24 mouse cellular contexts compared by ENCODE assay signal in the genomic region with DNA sequence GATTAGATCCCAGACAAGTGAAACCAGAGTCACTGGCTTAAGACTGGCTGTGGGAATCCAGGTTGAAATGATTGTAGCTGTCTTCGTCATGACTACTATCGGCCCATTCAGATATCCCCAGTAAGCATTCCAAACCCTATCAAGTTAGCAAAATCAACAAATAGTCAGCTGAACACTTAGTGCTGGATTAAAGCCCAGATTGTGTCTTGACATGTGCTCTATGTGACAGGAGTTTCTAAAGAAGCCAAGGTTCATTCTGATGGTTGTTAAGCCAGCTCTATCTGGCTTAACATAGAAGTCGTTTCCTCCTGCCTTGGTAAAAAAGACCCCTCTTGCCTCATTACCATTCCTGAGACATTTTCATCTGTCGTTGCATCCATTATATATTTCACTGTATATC. TPM values are rescaled to one million over a fixed set of nuclear protein-coding genes. Genes with fewer than 3 reads are reported as not detected.
DNase-seq lines count a peak whose midpoint lies in the region; ATAC-seq and TF ChIP-seq lines count a peak whose summit lies in the region.
"Had no signal": no experiment of that assay in that cellular context is flagged by ENCODE, and none has a peak within 500 bp of the region (broad histone marks: within the 10 kb centered on the region; RNA-seq: fewer than 3 reads in every experiment).

No protein-coding gene starts in this region.

- peak overlapping the region; percentile 71 for H3K27ac ChIP-seq in forebrain, embryonic 15.5 days (replicated peaks)
- H3K27ac ChIP-seq in forebrain, embryonic 12.5 days, result no peak overlapping the region
- H3K27ac ChIP-seq in lung, postnatal 0 days (ENCODE audit: low read length), result no peak overlapping the region
- H3K27ac ChIP-seq: hindbrain, embryonic 10.5 days; intestine, embryonic 15.5 days; layer of hippocampus, adult 2 months; neural tube, embryonic 12.5 days had no signal

- H3K4me3 ChIP-seq in forebrain, embryonic 15.5 days, result no peak overlapping the region
- H3K4me3 ChIP-seq in forebrain, embryonic 12.5 days (replicated peaks), result no peak overlapping the region
- H3K4me3 ChIP-seq in lung, postnatal 0 days (ENCODE audit: low read depth, low read length), result no peak overlapping the region
- H3K4me3 ChIP-seq: erythroblast, embryonic 14.5 days; hindbrain, embryonic 10.5 days; intestine, embryonic 15.5 days; layer of hippocampus, adult 2 months; megakaryocyte, embryonic 14.5 days; neural tube, embryonic 12.5 days had no signal

- peaks cover 31% of the 10 kb centered on the region for H3K4me1 ChIP-seq in forebrain, embryonic 15.5 days
- H3K4me1 ChIP-seq in forebrain, embryonic 12.5 days, result peaks cover 2% of the 10 kb centered on the region; the same call in 1 of the 2 replicates
- H3K4me1 ChIP-seq in lung, postnatal 0 days (ENCODE audit: insufficient read depth, low read depth, low read length), result no peaks in the 10 kb centered on the region
- H3K4me1 ChIP-seq: hindbrain, embryonic 10.5 days; intestine, embryonic 15.5 days; megakaryocyte, embryonic 14.5 days; neural tube, embryonic 12.5 days had no signal

- DNase-seq in lung, postnatal 0 days (ENCODE audit: low spot score), result peak; percentile 40
- no peak for DNase-seq in lung, postnatal 4 days
- peak; percentile 78 for DNase-seq in brain, embryonic 14.5 days (ENCODE audit: low read depth)
- no peak for DNase-seq in cerebellum, postnatal 36 days
- no peak for DNase-seq in cerebellum, adult 9-11 months
- DNase-seq: adrenal gland, adult 8-10 months; cerebellum, adult 18-20 months; cerebellum, postnatal 25 days; heart, postnatal 10 days; kidney, adult 9 months; kidney, postnatal 25 days; midbrain, embryonic 14.5 days; right cerebral cortex, postnatal 25 days had no signal

- no peak overlapping the region for H3K9ac ChIP-seq in forebrain, embryonic 15.5 days (replicated peaks)
- H3K9ac ChIP-seq in forebrain, embryonic 12.5 days, result no peak overlapping the region
- H3K9ac ChIP-seq in lung, postnatal 0 days (replicated peaks; ENCODE audit: low read depth), result no peak overlapping the region
- H3K9ac ChIP-seq: intestine, embryonic 15.5 days; neural tube, embryonic 12.5 days had no signal

- TF ChIP-seq EP300 in lung, postnatal 0 days (IDR thresholded peaks at IDR 0.05), result no peak

- no peaks in the 10 kb centered on the region for H3K36me3 ChIP-seq in forebrain, embryonic 15.5 days
- no peaks in the 10 kb centered on the region for H3K36me3 ChIP-seq in forebrain, embryonic 12.5 days (replicated peaks)
- no peaks in the 10 kb centered on the region for H3K36me3 ChIP-seq in lung, postnatal 0 days (ENCODE audit: insufficient read depth, low read length)
- H3K36me3 ChIP-seq: hindbrain, embryonic 10.5 days; intestine, embryonic 15.5 days; neural tube, embryonic 12.5 days had no signal

- no peak for TF ChIP-seq CTCF in lung, postnatal 0 days (IDR thresholded peaks at IDR 0.05)
- no peak for TF ChIP-seq CTCF in brain, embryonic 14.5 days (IDR thresholded peaks at IDR 0.05; ENCODE audit: borderline replicate concordance, extremely low read depth, insufficient read depth, insufficient read length)

- H3K27me3 ChIP-seq in forebrain, embryonic 15.5 days, result no peaks in the 10 kb centered on the region
- no peaks in the 10 kb centered on the region for H3K27me3 ChIP-seq in forebrain, embryonic 12.5 days
- H3K27me3 ChIP-seq in lung, postnatal 0 days (replicated peaks; ENCODE audit: insufficient read depth, low read length), result no peaks in the 10 kb centered on the region
- H3K27me3 ChIP-seq: intestine, embryonic 15.5 days; megakaryocyte, embryonic 14.5 days; neural tube, embryonic 12.5 days had no signal

- WGBS in forebrain, embryonic 15.5 days, result 42% methylated on average over 4 of the region's 4 CpGs
- 83% methylated on average over 4 of the region's 4 CpGs for WGBS in forebrain, embryonic 12.5 days
- 37% methylated on average over 4 of the region's 4 CpGs for WGBS in lung, postnatal 0 days

- H3K9me3 ChIP-seq in forebrain, embryonic 15.5 days, result no peaks in the 10 kb centered on the region
- H3K9me3 ChIP-seq in forebrain, embryonic 12.5 days, result no peaks in the 10 kb centered on the region
- H3K9me3 ChIP-seq in lung, postnatal 0 days (ENCODE audit: low read length), result no peaks in the 10 kb centered on the region
- H3K9me3 ChIP-seq: hindbrain, embryonic 10.5 days; intestine, embryonic 15.5 days; neural tube, embryonic 12.5 days had no signal

- no peak overlapping the region for H3K4me2 ChIP-seq in forebrain, embryonic 15.5 days (replicated peaks)
- H3K4me2 ChIP-seq in forebrain, embryonic 12.5 days, result no peak overlapping the region
- no peak overlapping the region for H3K4me2 ChIP-seq in lung, postnatal 0 days (replicated peaks; ENCODE audit: low read depth, low read length)
- H3K4me2 ChIP-seq: heart, embryonic 11.5 days; intestine, embryonic 15.5 days; liver, embryonic 11.5 days; neural tube, embryonic 12.5 days had no signal

- ATAC-seq in forebrain, embryonic 15.5 days (replicated peaks), result peak; percentile 38; the same call in 1 of the 2 replicates
- no peak for ATAC-seq in forebrain, embryonic 12.5 days (ENCODE audit: low FRiP score)
- ATAC-seq in lung, postnatal 0 days, result no peak
- ATAC-seq: hindbrain, embryonic 16.5 days; intestine, embryonic 15.5 days had no signal

- no peak for TF ChIP-seq POLR2A in brain, embryonic 14.5 days (IDR thresholded peaks at IDR 0.05; ENCODE audit: borderline replicate concordance, extremely low read depth, insufficient read depth, insufficient read length, poor library complexity, severe bottlenecking)

RNA-seq across cellular contexts. Expression of gene Kirrel3, which starts 59.1 kb away (rescaled TPM):
- 45.0 and 48.1 TPM in 2 replicates for polyA plus RNA-seq in forebrain, embryonic 15.5 days (2015; fragmentation: Nextera tagmentation; extraction: Ambion mirVana)
- polyA plus RNA-seq in forebrain, embryonic 12.5 days (2016; fragmentation: Nextera tagmentation; extraction: Ambion mirVana), result 10.3 and 11.4 TPM in 2 replicates
- polyA plus RNA-seq in lung, postnatal 0 days (2015; fragmentation: Nextera tagmentation; extraction: Ambion mirVana), result 0.64 and 0.72 TPM in 2 replicates
- 20.9 and 33.3 TPM in 2 replicates for polyA plus RNA-seq in brain, embryonic 14.5 days (2012; rRNA removed)
- polyA plus RNA-seq: erythroblast, embryonic 14.5 days had no signal

Comparison
In these comparisons a context has a peak if more than half of its experiments do, and no peak if none do; other contexts are left out.
1. DNase-seq: peak in lung, postnatal 0 days (single experiment) and brain, embryonic 14.5 days (single experiment); none in lung, postnatal 4 days (0 of 2), cerebellum, postnatal 36 days (0 of 2) and cerebellum, adult 9-11 months (single experiment).